Mouse (Mus musculus): ENCODE results near the gene Fance.

- peak; percentile 31; the same call in 1 of the 2 replicates for TF ChIP-seq CTCF (IDR thresholded peaks at IDR 0.05; ENCODE audit: borderline replicate concordance, control insufficient read depth, extremely low read depth, insufficient read depth, low read length, poor library complexity)
- TF ChIP-seq POLR2A (IDR thresholded peaks at IDR 0.05; ENCODE audit: control insufficient read depth, extremely low read depth, insufficient read depth, low read length, poor library complexity), result no peak
These were observed 15.6 kb downstream of the Fance start for GRCm38 (mm10) chr17:28328946-28329345.

Data from thymus, adult 2 months (tissue).